8 mouse cellular contexts compared by ENCODE assay signal in genomic region chr16:30821191-30821910, GRCm38 (mm10).
DNase-seq lines count a peak whose midpoint lies in the region; ATAC-seq lines count a peak whose summit lies in the region.

No protein-coding gene starts in this region.

- H3K9me3 ChIP-seq in intestine, embryonic 15.5 days: no peaks in the 10 kb centered on the region
- no peaks in the 10 kb centered on the region for H3K9me3 ChIP-seq in liver, embryonic 13.5 days (replicated peaks)
- no peaks in the 10 kb centered on the region for H3K9me3 ChIP-seq in neural tube, embryonic 13.5 days

- H3K27ac ChIP-seq in brown adipose tissue, adult 24 weeks (replicated peaks; ENCODE audit: low read depth, low read length): peak overlapping the region; percentile 83
- peak overlapping the region; percentile 52 for H3K27ac ChIP-seq in intestine, embryonic 15.5 days
- H3K27ac ChIP-seq in liver, embryonic 13.5 days: no peak overlapping the region
- peak overlapping the region; percentile 46 for H3K27ac ChIP-seq in neural tube, embryonic 13.5 days (replicated peaks)

- DNase-seq in R1 (ENCODE audit: low read depth, low spot score): peak; percentile 99
- DNase-seq in gastrocnemius, postnatal 4 days (ENCODE audit: low spot score in 2 of 2): peak; percentile 62 to 76
- DNase-seq in liver, embryonic 13.5 days: no peak
- no peak for DNase-seq in thymus, postnatal 25 days
- no peak for DNase-seq in cerebellum, adult 9-10 months

- peak; percentile 78 for ATAC-seq in intestine, embryonic 15.5 days
- no peak for ATAC-seq in liver, embryonic 13.5 days (ENCODE audit: low read depth)
- ATAC-seq in neural tube, embryonic 13.5 days (ENCODE audit: low read depth): peak; percentile 86

- H3K9ac ChIP-seq in intestine, embryonic 15.5 days: no peak overlapping the region
- no peak overlapping the region for H3K9ac ChIP-seq in liver, embryonic 13.5 days
- peak overlapping the region; percentile 6; the same call in 1 of the 2 replicates for H3K9ac ChIP-seq in neural tube, embryonic 13.5 days

- WGBS in intestine, embryonic 15.5 days: 13% methylated on average over 17 of the region's 17 CpGs
- 9% methylated on average over 17 of the region's 17 CpGs for WGBS in liver, embryonic 13.5 days (ENCODE audit: insufficient replicate concordance)
- 9% methylated on average over 17 of the region's 17 CpGs for WGBS in neural tube, embryonic 13.5 days

- H3K4me2 ChIP-seq in intestine, embryonic 15.5 days (replicated peaks): peak overlapping the region; percentile 56
- peak overlapping the region; percentile 51 for H3K4me2 ChIP-seq in liver, embryonic 13.5 days
- H3K4me2 ChIP-seq in neural tube, embryonic 13.5 days: peak overlapping the region; percentile 43

- H3K36me3 ChIP-seq in intestine, embryonic 15.5 days: no peaks in the 10 kb centered on the region
- no peaks in the 10 kb centered on the region for H3K36me3 ChIP-seq in liver, embryonic 13.5 days
- no peaks in the 10 kb centered on the region for H3K36me3 ChIP-seq in neural tube, embryonic 13.5 days

- no peak overlapping the region for H3K4me3 ChIP-seq in brown adipose tissue, adult 24 weeks (ENCODE audit: insufficient read depth, low read depth, low read length)
- no peak overlapping the region; the same call in 1 of the 2 replicates for H3K4me3 ChIP-seq in intestine, embryonic 15.5 days (replicated peaks)
- peak overlapping the region; percentile 27 for H3K4me3 ChIP-seq in liver, embryonic 13.5 days (replicated peaks)
- H3K4me3 ChIP-seq in neural tube, embryonic 13.5 days: peak overlapping the region; percentile 20

- H3K27me3 ChIP-seq in intestine, embryonic 15.5 days (replicated peaks): no peaks in the 10 kb centered on the region
- H3K27me3 ChIP-seq in liver, embryonic 13.5 days: no peaks in the 10 kb centered on the region
- H3K27me3 ChIP-seq in neural tube, embryonic 13.5 days: no peaks in the 10 kb centered on the region

- peaks cover 38% of the 10 kb centered on the region for H3K4me1 ChIP-seq in brown adipose tissue, adult 24 weeks (ENCODE audit: control insufficient read depth, insufficient read depth, insufficient read length, low read length)
- H3K4me1 ChIP-seq in intestine, embryonic 15.5 days (replicated peaks): peaks cover 27% of the 10 kb centered on the region
- peaks cover 7% of the 10 kb centered on the region for H3K4me1 ChIP-seq in liver, embryonic 13.5 days (replicated peaks)
- H3K4me1 ChIP-seq in neural tube, embryonic 13.5 days (replicated peaks): peaks cover 20% of the 10 kb centered on the region

Comparison
In these comparisons a context has a peak if more than half of its experiments do, and no peak if none do; other contexts are left out.
1. DNase-seq: peak in R1 (single experiment) and gastrocnemius, postnatal 4 days (2 of 2); none in liver, embryonic 13.5 days (single experiment), thymus, postnatal 25 days (single experiment) and cerebellum, adult 9-10 months (single experiment).
2. H3K4me3 ChIP-seq: peak in liver, embryonic 13.5 days (single experiment) and neural tube, embryonic 13.5 days (single experiment); none in brown adipose tissue, adult 24 weeks (single experiment) and intestine, embryonic 15.5 days (single experiment).
3. Peak in every context shown above with its lines, with median percentiles within 50 percentile points of each other: H3K4me2 ChIP-seq.